Mouse (Mus musculus) E14TG2a.4 (cell line): ENCODE results near the gene Ddx52.

Experiments
- CTCF ChIP-seq: conservative IDR thresholded peaks from 2 replicates; pipeline ENCODE4 v1.5.1; 2014; ENCODE audit warnings: low read length
- POU5F1 ChIP-seq: IDR thresholded peaks from 2 replicates; pipeline ENCODE4 v1.6.1; 2014; ENCODE audit warnings: low read length, borderline replicate concordance

DNA sequence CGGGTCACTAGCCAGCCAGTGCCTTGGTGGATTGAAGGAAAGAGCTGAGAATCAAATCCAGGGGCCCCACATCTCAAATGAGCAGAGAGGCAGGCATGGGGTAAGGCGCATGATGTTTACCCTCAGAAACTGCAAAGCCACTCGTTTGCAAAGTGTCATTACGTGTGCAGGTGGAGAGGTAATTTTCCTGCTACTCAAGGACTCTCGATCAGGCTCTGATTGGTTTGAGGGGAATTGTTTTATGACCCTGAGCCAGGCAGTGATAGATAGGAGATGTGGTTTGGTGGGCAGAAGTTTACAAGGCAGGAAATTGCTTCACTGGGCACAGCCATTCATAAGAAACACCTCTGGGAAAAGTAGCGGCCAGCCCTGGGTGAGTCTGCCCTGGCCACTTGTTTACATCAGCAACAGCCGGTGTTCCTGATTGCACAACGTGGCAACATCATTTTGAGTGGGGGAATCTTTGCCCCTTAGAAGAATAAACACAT lies 28.0 kb upstream of the Ddx52 start:
- no peak for TF ChIP-seq CTCF
- TF ChIP-seq POU5F1 = no peak
